Mouse (Mus musculus) C2C12 (cell line): ENCODE results near the gene Ass1.

Source experiments
- CTCF ChIP-seq: IDR thresholded peaks from one replicate; pipeline ENCODE4 v1.5.1; 2011; ENCODE audit not compliant: control insufficient read depth, insufficient read depth, insufficient read length
- MYOD1 ChIP-seq: IDR thresholded peaks from one replicate; pipeline ENCODE4 v1.6.1; 2011; ENCODE audit warnings: low read depth; ENCODE audit not compliant: control insufficient read depth, insufficient read length
- MYOG ChIP-seq: IDR thresholded peaks from one replicate; pipeline ENCODE4 v1.6.1; 2011; ENCODE audit not compliant: control insufficient read depth, insufficient read length; ENCODE audit errors: extremely low read depth
- USF1 ChIP-seq: IDR thresholded peaks from one replicate; pipeline ENCODE4 v1.6.1; 2011; ENCODE audit warnings: low read depth, mild to moderate bottlenecking, control low read depth, moderate library complexity

DNA sequence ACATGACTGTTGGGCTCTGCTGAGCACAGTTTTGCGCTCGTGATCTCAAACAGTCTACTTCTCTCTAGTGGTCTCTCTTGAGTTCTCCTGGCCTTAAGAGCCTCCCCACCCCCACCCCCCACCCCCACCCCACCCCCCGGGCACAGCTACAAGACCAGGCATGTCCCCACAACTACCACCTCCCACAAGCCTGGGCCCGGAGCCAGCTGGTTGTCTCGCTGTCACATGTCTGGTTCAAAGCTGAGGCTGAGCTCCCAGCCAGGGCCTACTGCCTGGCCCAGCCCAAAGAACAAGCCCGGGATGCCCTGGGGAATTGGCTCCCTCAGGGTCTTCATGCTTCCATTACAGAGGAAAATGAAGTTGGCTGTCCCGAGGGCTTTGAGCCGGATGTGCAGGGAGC lies 15.7 kb upstream of the Ass1 start:
- TF ChIP-seq CTCF (no peak), USF1 (no peak), MYOG (no peak), MYOD1 (no peak)
